ENCODE assay signal across 8 mouse cellular contexts in genomic region chr11:87448081-87448475, GRCm38 (mm10). TPM values are rescaled to one million over a fixed set of nuclear protein-coding genes. Genes with fewer than 3 reads are reported as not detected.
DNase-seq lines count a peak whose midpoint lies in the region; ATAC-seq lines count a peak whose summit lies in the region.
"Not testable (repeated sequence)": the region's sequence is repeated elsewhere in the genome, so short reads cannot be mapped to it uniquely, and the experiment has no call there.

No protein-coding gene starts in this region.

- DNase-seq in adrenal gland, adult (ENCODE audit: inconsistent age in 2 of 2, low spot score in 1 of 2): peak; percentile 98
- DNase-seq in embryo, embryonic 10.5 days (ENCODE audit: low spot score): peak; percentile 81
- peak; percentile 93 for DNase-seq in gastrocnemius, postnatal 14 days
- DNase-seq in left cerebral cortex, adult 9 months (ENCODE audit: low spot score in 2 of 2): peak; percentile 88 to 96
- DNase-seq in right cerebral cortex, adult 2 months (ENCODE audit: low spot score in 2 of 2): peak; percentile 92 to 95
- DNase-seq in urinary bladder, adult 2 months (ENCODE audit: low spot score): peak; percentile 78

- H3K4me3 ChIP-seq in megakaryocyte, embryonic 14.5 days (replicated peaks): peak overlapping the region; percentile 86

- intact Hi-C loops in gastrocnemius, postnatal 14 days (cut with DNase I; ENCODE audit: low total_unique reads): not testable (repeated sequence)

- not testable (repeated sequence) for H3K36me3 ChIP-seq in megakaryocyte, embryonic 14.5 days (replicated peaks; ENCODE audit: low read length)

- ATAC-seq in inflammation-experienced regulatory T-cells, adult 6 months: peak; percentile 64

- H3K9me3 ChIP-seq in megakaryocyte, embryonic 14.5 days: not testable (repeated sequence)

- H3K4me1 ChIP-seq in megakaryocyte, embryonic 14.5 days: peaks cover 36% of the 10 kb centered on the region

- H3K27me3 ChIP-seq in megakaryocyte, embryonic 14.5 days (replicated peaks): not testable (repeated sequence)

RNA-seq across cellular contexts. Expression of gene Tex14, which starts 43.2 kb away (rescaled TPM):
- total RNA-seq in gastrocnemius, postnatal 14 days (2021): under 1 TPM; 0.53 to 0.59 TPM
- polyA plus RNA-seq in inflammation-experienced regulatory T-cells, adult 6 months (2017; shearing (Covaris generic)): under 1 TPM in 2 of 3 experiments, not detected in 1; 0.34 to 0.60 TPM
- polyA plus RNA-seq in megakaryocyte, embryonic 14.5 days (2012; ENCODE audit: insufficient read depth, low replicate concordance): not detected in 2 replicates
- polyA plus RNA-seq in urinary bladder, adult 2 months (2012; rRNA removed): 0.93 and 2.8 TPM in 2 replicates

RNA-seq across cellular contexts. Expression of gene Rad51c, which starts 43.3 kb away (rescaled TPM):
- under 1 TPM; 0.78 to 0.98 TPM for total RNA-seq in gastrocnemius, postnatal 14 days (2021)
- 1 to 10 TPM; 1.6 to 5.3 (median 2.1) TPM for polyA plus RNA-seq in inflammation-experienced regulatory T-cells, adult 6 months (2017; shearing (Covaris generic))
- 0.22 TPM in 1 of 2 replicates, not detected in the other for polyA plus RNA-seq in megakaryocyte, embryonic 14.5 days (2012; ENCODE audit: insufficient read depth, low replicate concordance)
- 1.0 and 1.2 TPM in 2 replicates for polyA plus RNA-seq in urinary bladder, adult 2 months (2012; rRNA removed)

Comparison
In these comparisons a context has a peak if more than half of its experiments do, and no peak if none do; other contexts are left out.
1. Peak in every context shown above with its lines: DNase-seq, ATAC-seq and H3K4me3 ChIP-seq.